Mouse (Mus musculus): ENCODE data around the gene Ccr8. TPM values are rescaled to one million over a fixed set of nuclear protein-coding genes. Genes with fewer than 3 reads are reported as not detected.

Gene Ccr8
- total RNA-seq, 1 experiment from 2014 or later: not detected

- no peak for ATAC-seq (ENCODE audit: extremely low read depth, insufficient number of reproducible peaks, low FRiP score, poor library complexity, severe bottlenecking)
Observed at GRCm38 (mm10) chr9:120120503-120120902, 28.6 kb downstream of the Ccr8 start.

- ATAC-seq (ENCODE audit: extremely low read depth, insufficient number of reproducible peaks, low FRiP score, poor library complexity, severe bottlenecking): no peak
Observed at GRCm38 (mm10) chr9:120126868-120127267, 35.0 kb downstream of the Ccr8 start.

GRCm38 (mm10) chr9:120127538-120128251 lies 35.8 kb downstream of the Ccr8 start, which contains the start of gene Rpsa:
Rpsa (plus strand) TSS chr9:120127689.
- peak; percentile 97 for ATAC-seq (ENCODE audit: extremely low read depth, insufficient number of reproducible peaks, low FRiP score, poor library complexity, severe bottlenecking)

GRCm38 (mm10) chr9:120129276-120129675 lies 37.4 kb downstream of the Ccr8 start:
- ATAC-seq (ENCODE audit: extremely low read depth, insufficient number of reproducible peaks, low FRiP score, poor library complexity, severe bottlenecking): no peak

GRCm38 (mm10) chr9:120131784-120132288 lies 39.9 kb downstream of the Ccr8 start:
- no peak for ATAC-seq (ENCODE audit: extremely low read depth, insufficient number of reproducible peaks, low FRiP score, poor library complexity, severe bottlenecking)

GRCm38 (mm10) chr9:120132980-120133754 lies 41.3 kb downstream of the Ccr8 start:
- no peak for ATAC-seq (ENCODE audit: extremely low read depth, insufficient number of reproducible peaks, low FRiP score, poor library complexity, severe bottlenecking)

GRCm38 (mm10) chr9:120133755-120134475 lies 42.0 kb downstream of the Ccr8 start:
- no peak for ATAC-seq (ENCODE audit: extremely low read depth, insufficient number of reproducible peaks, low FRiP score, poor library complexity, severe bottlenecking)

- no peak for ATAC-seq (ENCODE audit: extremely low read depth, insufficient number of reproducible peaks, low FRiP score, poor library complexity, severe bottlenecking)
Observed at GRCm38 (mm10) chr9:120134529-120135160, 42.7 kb downstream of the Ccr8 start.

GRCm38 (mm10) chr9:120135454-120135853 lies 43.5 kb downstream of the Ccr8 start:
- ATAC-seq (ENCODE audit: extremely low read depth, insufficient number of reproducible peaks, low FRiP score, poor library complexity, severe bottlenecking): no peak

GRCm38 (mm10) chr9:120140652-120141051 lies 48.7 kb downstream of the Ccr8 start:
- ATAC-seq (ENCODE audit: extremely low read depth, insufficient number of reproducible peaks, low FRiP score, poor library complexity, severe bottlenecking): peak; percentile 81; the same call in 1 of the 2 replicates

- no peak for ATAC-seq (ENCODE audit: extremely low read depth, insufficient number of reproducible peaks, low FRiP score, poor library complexity, severe bottlenecking)
Observed at GRCm38 (mm10) chr9:120144474-120144873, 52.6 kb downstream of the Ccr8 start.

Other genes with a start within 250 kb of the Ccr8 start
- gene Wdr48, start 197.2 kb upstream of the Ccr8 start, total RNA-seq (2017): 90.0 and 97.9 TPM in 2 replicates
- 1.7 and 3.6 TPM in 2 replicates for gene Gorasp1, start 154.5 kb upstream of the Ccr8 start, total RNA-seq (2017)
- gene Ttc21a, start 154.5 kb upstream of the Ccr8 start, total RNA-seq (2017): 0.35 TPM in 1 of 2 replicates, not detected in the other
- 105 and 114 TPM in 2 replicates for gene Csrnp1, start 107.5 kb upstream of the Ccr8 start, total RNA-seq (2017)
- not detected in 2 replicates for gene Xirp1, start 68.5 kb upstream of the Ccr8 start, total RNA-seq (2017)
- 12.9 and 15.5 TPM in 2 replicates for gene Cx3cr1, start 22.2 kb upstream of the Ccr8 start, total RNA-seq (2017)
- 25.1 and 29.1 TPM in 2 replicates for gene Slc25a38, start 18.3 kb downstream of the Ccr8 start, total RNA-seq (2017)
- 1,686 and 1,792 TPM in 2 replicates for gene Rpsa, start 35.6 kb downstream of the Ccr8 start, total RNA-seq (2017)
- gene Mobp, start 57.6 kb downstream of the Ccr8 start, total RNA-seq (2017): not detected in 2 replicates
- gene Myrip, start 209.4 kb downstream of the Ccr8 start, total RNA-seq (2017): not detected in 2 replicates

Measured in neutrophil, adult 5-6 weeks (primary cell).